Mouse (Mus musculus) E14TG2a.4 (cell line): Measurements from ENCODE around the gene Ptcd3.

Source experiments
- H3K27me3 ChIP-seq: 2 replicates; pipeline ENCODE4 v1.6.1; 2014; ENCODE audit warnings: low read length, control low read depth; ENCODE audit not compliant: insufficient read depth
- H3K36me3 ChIP-seq: 2 replicates; pipeline ENCODE4 v1.6.1; 2014; ENCODE audit warnings: low read length, control low read depth; ENCODE audit not compliant: insufficient read depth
- H3K4me1 ChIP-seq: replicated peaks from 2 replicates; pipeline ENCODE4 v1.6.1; 2014; ENCODE audit warnings: low read depth, low read length, control low read depth
- H3K4me3 ChIP-seq: replicated peaks from 2 replicates; pipeline ENCODE4 v1.5.1; 2014; ENCODE audit warnings: mild to moderate bottlenecking, low read length
- H3K9me3 ChIP-seq: 2 replicates; pipeline ENCODE4 v1.6.1; 2014; ENCODE audit warnings: low read length, control low read depth
- CTCF ChIP-seq: conservative IDR thresholded peaks from 2 replicates; pipeline ENCODE4 v1.5.1; 2014; ENCODE audit warnings: low read length
- NANOG ChIP-seq: IDR thresholded peaks from 2 replicates; pipeline ENCODE4 v1.6.1; 2014; ENCODE audit warnings: borderline replicate concordance, low read length, mixed read lengths
- POU5F1 ChIP-seq: IDR thresholded peaks from 2 replicates; pipeline ENCODE4 v1.6.1; 2014; ENCODE audit warnings: low read length, borderline replicate concordance

Gene Ptcd3

DNA sequence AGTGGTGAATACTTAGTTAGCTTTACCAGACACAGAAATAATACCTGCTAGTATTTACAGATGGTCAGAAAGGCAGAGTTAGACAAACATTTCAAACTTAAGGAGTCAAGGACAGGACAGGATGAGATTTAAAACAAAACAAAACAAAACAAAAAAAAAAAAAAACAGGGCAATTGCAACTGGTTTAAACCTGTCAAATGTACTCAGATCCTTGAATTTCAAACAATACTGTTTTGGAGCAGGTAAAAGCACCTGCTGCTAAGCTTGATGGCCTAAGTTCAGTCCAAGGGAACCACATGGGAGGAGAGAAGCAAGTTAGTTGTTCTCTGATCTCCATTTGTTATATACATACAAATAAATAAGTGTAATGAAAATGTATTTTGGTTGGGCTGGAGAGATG, 68.7 kb downstream of the Ptcd3 start:
- no peak for TF ChIP-seq CTCF
- TF ChIP-seq NANOG: peak; percentile 59; the same call in 1 of the 2 replicates
- TF ChIP-seq POU5F1: no peak
- H3K36me3 ChIP-seq: peaks cover 48% of the 10 kb centered on the region
- no peak overlapping the region for H3K4me3 ChIP-seq
- H3K27me3 ChIP-seq: no peaks in the 10 kb centered on the region
- peaks cover 78% of the 10 kb centered on the region for H3K4me1 ChIP-seq
- H3K9me3 ChIP-seq: no peaks in the 10 kb centered on the region

DNA sequence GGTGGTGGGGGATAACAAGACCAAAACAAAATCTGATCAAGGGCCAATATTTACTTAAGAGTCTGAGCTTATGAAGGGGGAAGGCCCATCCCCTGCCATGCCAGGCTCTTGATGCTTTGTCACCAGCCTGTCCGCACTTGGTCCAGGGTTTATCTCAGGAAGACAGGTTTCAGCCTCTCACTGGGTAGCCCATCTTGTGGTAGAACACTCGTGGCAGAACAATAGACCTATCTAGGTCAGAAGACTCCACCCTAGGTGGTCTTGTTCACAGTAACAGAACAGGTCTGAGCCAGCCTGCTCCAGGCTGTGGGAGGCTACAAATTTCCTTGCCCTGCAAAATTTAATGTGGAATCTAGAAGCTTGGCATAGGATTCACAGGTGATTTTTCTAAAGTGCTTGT, 71.7 kb downstream of the Ptcd3 start:
- no peaks in the 10 kb centered on the region for H3K27me3 ChIP-seq
- H3K4me1 ChIP-seq: peaks cover 91% of the 10 kb centered on the region
- peaks cover 47% of the 10 kb centered on the region for H3K36me3 ChIP-seq
- TF ChIP-seq CTCF (no peak), NANOG (peak; percentile 46; the same call in 1 of the 2 replicates)
- H3K4me3 ChIP-seq: peak overlapping the region; percentile 45; the same call in 1 of the 2 replicates
- no peaks in the 10 kb centered on the region for H3K9me3 ChIP-seq

DNA sequence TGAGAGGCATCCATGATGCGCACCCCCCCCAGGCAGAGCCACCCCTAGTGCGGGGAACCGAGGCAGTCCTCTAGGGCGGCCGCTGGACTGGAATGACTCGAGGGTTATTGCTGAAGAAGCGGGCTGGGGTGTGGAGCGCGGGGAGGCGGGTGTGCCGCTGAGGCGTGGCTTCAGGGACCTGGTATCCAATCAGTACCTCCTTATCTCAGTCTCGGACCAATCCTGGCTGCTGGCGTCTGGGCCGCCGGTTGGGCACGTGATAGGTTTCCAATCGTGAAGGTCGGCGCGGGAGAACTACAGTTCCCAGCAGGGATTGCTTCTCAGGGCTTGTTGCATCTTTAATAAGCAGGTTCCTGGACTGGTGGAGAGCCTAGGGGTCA, 77.0 kb downstream of the Ptcd3 start:
- peaks cover 53% of the 10 kb centered on the region for H3K4me1 ChIP-seq
- H3K27me3 ChIP-seq: no peaks in the 10 kb centered on the region
- peak overlapping the region; percentile 98 for H3K4me3 ChIP-seq
- H3K9me3 ChIP-seq: no peaks in the 10 kb centered on the region
- H3K36me3 ChIP-seq: peaks cover 40% of the 10 kb centered on the region
- no peak for TF ChIP-seq CTCF

DNA sequence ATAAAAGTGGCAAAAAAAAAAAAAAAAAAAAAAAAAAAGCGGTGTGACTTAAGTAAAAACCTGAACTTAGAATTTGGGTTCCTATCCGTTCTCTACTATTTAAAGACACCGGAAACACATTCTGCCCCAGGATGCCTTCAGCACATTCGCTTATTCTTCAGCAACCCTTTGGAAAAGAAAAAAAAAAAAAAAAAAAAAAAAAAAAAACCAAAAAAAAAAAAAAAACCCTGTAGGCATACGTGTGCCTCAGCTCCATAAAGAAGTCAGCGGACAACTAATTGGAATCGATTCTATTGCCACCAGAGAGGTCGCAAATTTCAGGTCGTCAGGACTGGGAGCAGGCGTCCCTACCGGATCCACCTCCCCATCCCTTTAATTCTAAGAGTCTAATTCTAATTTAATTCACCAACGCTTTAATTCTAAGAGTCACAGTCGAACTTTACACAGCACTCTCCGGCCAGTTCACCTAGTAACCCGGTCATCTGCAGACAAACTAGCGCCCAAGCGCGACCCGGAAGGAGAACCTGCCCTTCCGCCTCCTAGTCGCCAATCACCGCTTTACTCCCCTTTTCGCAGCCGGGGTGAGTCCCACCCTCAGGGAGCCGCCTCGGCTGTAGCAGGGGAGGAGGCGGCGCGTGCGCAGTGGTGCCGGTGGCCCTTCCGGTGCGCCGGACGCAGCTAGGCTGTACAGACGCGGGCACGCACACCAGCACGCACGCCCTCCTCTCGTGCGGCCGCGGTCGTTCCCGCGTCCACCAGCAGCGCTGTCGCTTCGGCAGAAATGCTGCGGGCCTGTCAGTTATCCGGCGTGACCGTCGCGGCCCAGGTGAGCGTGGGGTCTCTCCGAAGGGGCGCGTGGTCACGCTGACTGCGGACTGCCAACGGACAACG, 77.6 kb downstream of the Ptcd3 start, which contains the start of gene Immt:
Gene Immt, plus strand, starts transcription at position 642 of the 891 bp plus-strand sequence.
- Histone ChIP-seq H3K36me3 (peaks cover 35% of the 10 kb centered on the region), H3K4me1 (peaks cover 47% of the 10 kb centered on the region), H3K4me3 (peak within 1 kb of the TSS; percentile 98), H3K9me3 (no peaks in the 10 kb centered on the region), H3K27me3 (no peaks in the 10 kb centered on the region)
- TF ChIP-seq POU5F1 (no peak), NANOG (no peak), CTCF (no peak)
